Mouse (Mus musculus) fat pad, adult 2 months (tissue): ENCODE results near the gene Marco.

Experiments used
- DNase-seq: peaks from one replicate; pipeline ENCODE4 v3.0.0-alpha.2; 2011; ENCODE audit warnings: low read depth, low spot score; ENCODE audit errors: extremely low read depth

The Marco gene

GRCm38 (mm10) chr1:120504924-120505323 is at the start of gene Marco:
TSS of gene Marco (minus strand) at chr1:120505024.
- DNase-seq: no peak

DNA sequence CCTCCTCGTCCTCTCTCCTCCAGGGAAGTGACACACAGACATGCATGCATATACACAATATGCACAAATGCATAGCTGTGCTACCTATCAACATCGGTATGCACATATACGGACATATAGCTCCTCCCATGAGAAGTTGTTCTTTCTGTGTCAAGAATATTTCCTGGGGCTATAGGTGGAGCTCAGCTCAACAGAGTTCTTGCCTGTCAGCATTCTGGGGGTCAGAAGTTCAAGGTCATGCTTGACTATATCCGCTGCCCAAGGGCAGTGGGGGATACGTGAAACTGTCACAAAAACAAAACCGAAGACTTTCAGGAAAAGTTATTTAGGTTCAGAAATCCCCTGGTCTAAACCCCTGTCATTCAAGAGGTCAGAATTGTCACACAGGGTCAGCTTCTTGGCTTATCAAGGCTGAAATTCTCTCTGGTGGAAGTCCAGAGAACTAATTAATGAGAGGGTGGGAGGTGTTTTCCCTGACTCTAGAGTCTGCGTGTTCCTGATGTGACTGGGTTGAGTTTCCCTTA is 34.7 kb upstream of the Marco start:
- no peak for DNase-seq

DNA sequence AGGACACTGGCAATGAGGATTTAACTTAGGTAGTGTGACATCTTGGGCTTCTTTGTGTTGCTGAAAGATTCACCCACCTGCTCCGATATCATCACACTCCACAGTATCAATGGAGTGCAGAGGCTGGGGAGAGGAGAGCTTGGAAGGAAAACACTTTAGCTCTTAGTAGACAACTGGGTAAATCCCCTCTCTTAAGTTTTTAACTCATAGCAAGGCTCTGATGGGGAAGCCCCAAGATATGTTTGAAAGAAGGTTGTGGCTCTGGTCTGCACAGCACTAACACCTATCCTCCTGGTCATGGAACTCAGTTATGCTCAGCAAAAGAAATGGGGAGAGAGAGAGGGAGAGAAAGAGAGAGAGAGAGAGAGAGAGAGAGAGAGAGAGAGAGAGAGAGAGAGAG is 32.2 kb upstream of the Marco start:
- DNase-seq: no peak

- DNase-seq: no peak
These were observed 31.1 kb upstream of the Marco start for GRCm38 (mm10) chr1:120535919-120536318.

GRCm38 (mm10) chr1:120532321-120532916 is 27.6 kb upstream of the Marco start:
- no peak for DNase-seq

DNA sequence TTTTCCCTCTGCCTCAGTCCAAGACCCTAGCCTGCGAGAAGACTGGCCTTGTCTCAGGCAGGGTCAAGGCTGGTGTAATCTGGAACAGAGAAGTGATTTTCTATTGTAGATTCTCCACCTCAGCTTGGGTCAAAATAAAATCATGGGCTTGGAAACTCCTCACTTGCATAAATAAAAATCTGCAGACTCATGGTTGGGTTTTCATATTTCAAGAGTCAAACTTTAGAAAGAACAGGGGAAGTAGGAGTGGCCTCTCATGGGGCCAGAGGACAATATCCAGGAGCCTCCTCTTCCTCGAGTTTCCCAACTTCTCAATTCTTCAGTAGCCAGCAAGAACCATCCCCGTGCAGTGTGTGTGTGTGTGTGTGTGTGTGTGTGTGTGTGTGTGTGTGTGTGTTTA is 26.9 kb upstream of the Marco start:
- DNase-seq: no peak

- no peak for DNase-seq
These were observed 25.1 kb upstream of the Marco start for GRCm38 (mm10) chr1:120529881-120530280.

DNA sequence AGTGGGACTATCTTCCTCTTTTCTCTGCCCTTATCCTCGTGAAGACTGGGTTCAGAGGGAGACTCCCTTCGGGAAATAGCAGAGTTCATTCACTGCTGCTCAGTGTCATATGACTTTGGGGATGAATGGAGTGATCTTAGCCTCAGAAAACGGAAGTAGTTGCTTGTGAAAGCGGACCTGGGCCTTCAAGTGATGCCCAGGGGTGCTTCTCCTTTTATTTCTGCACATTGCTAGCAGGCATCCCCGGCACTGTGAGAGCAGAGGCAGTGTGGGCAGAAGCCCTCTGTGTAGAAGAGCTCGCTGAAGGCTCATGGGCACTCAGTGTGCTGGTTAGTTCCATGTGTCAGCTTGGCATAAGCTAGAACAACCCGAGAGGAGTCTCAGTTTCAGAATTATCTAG is 12.8 kb upstream of the Marco start:
- no peak for DNase-seq

GRCm38 (mm10) chr1:120510311-120510710 is 5.5 kb upstream of the Marco start:
- no peak for DNase-seq

- DNase-seq: no peak
These were observed 4.2 kb upstream of the Marco start for GRCm38 (mm10) chr1:120508976-120509375.

- DNase-seq: no peak
These were observed 646 bp downstream of the Marco start for GRCm38 (mm10) chr1:120504046-120504710.

- no peak for DNase-seq
These were observed 3.3 kb downstream of the Marco start for GRCm38 (mm10) chr1:120501496-120501895.

- DNase-seq: no peak
These were observed 6.8 kb downstream of the Marco start for GRCm38 (mm10) chr1:120498036-120498435.

- no peak for DNase-seq
These were observed 23.9 kb downstream of the Marco start for GRCm38 (mm10) chr1:120480937-120481336.

GRCm38 (mm10) chr1:120474825-120475224 is 30.0 kb downstream of the Marco start:
- no peak for DNase-seq

DNA sequence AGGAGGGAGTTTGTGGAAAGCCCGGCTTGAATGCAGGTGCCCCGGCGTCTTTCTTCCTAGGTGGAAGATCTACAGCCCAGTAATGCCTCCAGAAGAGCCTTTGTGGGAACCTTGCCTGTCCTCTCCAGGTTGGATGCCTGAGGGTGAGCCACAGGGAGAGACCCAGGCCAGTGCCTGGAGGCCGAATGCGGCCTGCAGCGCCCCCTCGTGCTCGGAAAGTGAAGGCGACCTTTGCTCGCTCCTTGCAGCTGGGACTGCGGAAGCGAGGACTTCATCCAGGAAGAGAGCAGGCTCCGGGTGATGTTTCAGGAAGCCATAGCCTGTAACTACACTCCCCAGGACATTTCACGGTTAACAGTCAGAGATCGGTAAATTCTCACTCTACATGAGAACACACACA is 35.9 kb downstream of the Marco start:
- DNase-seq: no peak

- DNase-seq: no peak
These were observed 37.5 kb downstream of the Marco start for GRCm38 (mm10) chr1:120467323-120467722.

DNA sequence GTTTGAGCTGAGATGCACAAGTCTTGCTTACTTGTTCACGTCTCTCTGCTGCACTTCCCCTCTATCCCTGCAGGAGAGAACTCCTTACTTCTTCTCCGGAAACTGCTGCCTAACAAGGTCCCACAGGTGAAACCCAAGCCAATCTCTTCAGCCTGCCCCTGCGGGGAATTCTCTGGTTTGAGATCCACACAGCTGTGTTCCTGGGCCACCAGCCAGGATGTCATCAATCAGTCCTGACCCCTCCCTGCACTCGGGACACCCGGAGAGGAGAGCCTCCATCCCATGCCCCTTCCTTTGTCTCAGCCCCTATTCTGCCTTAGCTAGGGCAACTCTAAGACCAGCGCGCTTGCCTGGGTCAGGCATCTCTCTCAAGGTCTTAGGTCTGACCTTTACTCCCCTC is 38.1 kb downstream of the Marco start:
- no peak for DNase-seq

DNA sequence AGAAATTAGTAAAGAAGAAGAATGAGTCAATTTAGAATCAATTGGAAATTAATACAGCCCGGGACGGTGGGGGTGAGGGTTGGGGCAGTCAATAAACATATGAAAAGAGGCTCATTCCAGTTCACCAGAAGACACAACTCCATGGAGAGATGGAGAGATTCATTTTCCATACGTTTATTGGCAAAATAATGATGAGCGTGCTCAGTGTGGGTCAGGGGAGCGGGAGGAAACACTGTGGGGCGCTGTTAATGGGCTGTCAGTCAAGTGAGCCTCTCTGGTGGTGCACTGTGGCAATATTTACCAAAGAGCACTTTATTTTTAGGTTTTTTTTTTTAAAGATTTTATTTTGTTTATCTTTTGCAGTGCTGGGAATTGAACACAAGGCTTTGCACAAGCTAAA is 45.8 kb downstream of the Marco start:
- no peak for DNase-seq

GRCm38 (mm10) chr1:120458524-120458923 is 46.3 kb downstream of the Marco start:
- DNase-seq: no peak

- no peak for DNase-seq
These were observed 53.1 kb downstream of the Marco start for GRCm38 (mm10) chr1:120451486-120452270.

- DNase-seq: no peak
These were observed 55.2 kb downstream of the Marco start for GRCm38 (mm10) chr1:120449662-120450061.
